Mouse (Mus musculus): ENCODE data around the gene Map2k1. TPM values are rescaled to one million over a fixed set of nuclear protein-coding genes. Genes with fewer than 3 reads are reported as not detected.
"Not testable (repeated sequence)": the region's sequence is repeated elsewhere in the genome, so short reads cannot be mapped to it uniquely, and the experiment has no call there.

Map2k1 gene
- total RNA-seq, 1 experiment = 73.0 TPM

- Histone ChIP-seq H3K9ac (ENCODE audit: insufficient read depth, low read depth, low read length, poor library complexity, severe bottlenecking) (no peak overlapping the region), H3K27ac (ENCODE audit: insufficient read depth, low read depth, low read length, poor library complexity, severe bottlenecking) (no peak overlapping the region), H3K4me1 (ENCODE audit: control insufficient read depth in 2 of 2, insufficient read depth in 2 of 2, low read length in 2 of 2, poor library complexity in 1 of 2) (peaks cover 12 to 24% of the 10 kb centered on the region in 2 experiments), H3K36me3 (ENCODE audit: control insufficient read depth, insufficient read depth, low read length, poor library complexity, severe bottlenecking) (no peaks in the 10 kb centered on the region; the same call in 1 of the 2 replicates), H3K9me3 (ENCODE audit: control insufficient read depth, insufficient read depth, low read depth, low read length) (no peaks in the 10 kb centered on the region), H3K4me3 (ENCODE audit: insufficient read depth in 1 of 2, low read depth in 1 of 2, low read length in 2 of 2, poor library complexity in 1 of 2, severe bottlenecking in 1 of 2) (no peak overlapping the region)
- no peak for DNase-seq (ENCODE audit: low read depth, low spot score)
- in situ Hi-C loops (cut with MboI; ENCODE audit: low sequenced_read_pairs in 2 of 2, unreplicated experiment in 2 of 2) = no loop called here
- no peak for TF ChIP-seq ZNF384 (IDR thresholded peaks at IDR 0.05; ENCODE audit: low read depth, low read length)
- TF ChIP-seq MAFK (IDR thresholded peaks at IDR 0.05; ENCODE audit: insufficient read depth, low read depth, low read length) = no peak
- no peak for TF ChIP-seq HCFC1 (IDR thresholded peaks at IDR 0.05; ENCODE audit: borderline replicate concordance, insufficient read depth, low read length)
- TF ChIP-seq ZC3H11A (IDR thresholded peaks at IDR 0.05; ENCODE audit: borderline replicate concordance, low read depth, low read length) = no peak
- TF ChIP-seq CHD2 (IDR thresholded peaks at IDR 0.05; ENCODE audit: low read depth, low read length) = no peak
These were observed 50.6 kb downstream of the Map2k1 start for GRCm38 (mm10) chr9:64202866-64203265.

GRCm38 (mm10) chr9:64202331-64202730, 51.1 kb downstream of the Map2k1 start:
- no peak for DNase-seq (ENCODE audit: low read depth, low spot score)
- in situ Hi-C loops (cut with MboI; ENCODE audit: low sequenced_read_pairs in 2 of 2, unreplicated experiment in 2 of 2) = no loop called here
- H3K4me3 ChIP-seq (ENCODE audit: insufficient read depth in 1 of 2, low read depth in 1 of 2, low read length in 2 of 2, poor library complexity in 1 of 2, severe bottlenecking in 1 of 2) = no peak overlapping the region
- no peak overlapping the region; the same call in 1 of the 2 replicates for H3K27ac ChIP-seq (ENCODE audit: insufficient read depth, low read depth, low read length, poor library complexity, severe bottlenecking)
- H3K4me1 ChIP-seq (ENCODE audit: control insufficient read depth in 2 of 2, insufficient read depth in 2 of 2, low read length in 2 of 2, poor library complexity in 1 of 2) = peaks cover 15 to 29% of the 10 kb centered on the region in 2 experiments
- H3K9ac ChIP-seq (ENCODE audit: insufficient read depth, low read depth, low read length, poor library complexity, severe bottlenecking) = no peak overlapping the region
- no peak for TF ChIP-seq ZNF384 (IDR thresholded peaks at IDR 0.05; ENCODE audit: low read depth, low read length)
- no peak for TF ChIP-seq CHD2 (IDR thresholded peaks at IDR 0.05; ENCODE audit: low read depth, low read length)
- TF ChIP-seq MAFK (IDR thresholded peaks at IDR 0.05; ENCODE audit: insufficient read depth, low read depth, low read length) = no peak
- no peak for TF ChIP-seq ZC3H11A (IDR thresholded peaks at IDR 0.05; ENCODE audit: borderline replicate concordance, low read depth, low read length)
- no peak for TF ChIP-seq HCFC1 (IDR thresholded peaks at IDR 0.05; ENCODE audit: borderline replicate concordance, insufficient read depth, low read length)
- H3K9me3 ChIP-seq (ENCODE audit: control insufficient read depth, insufficient read depth, low read depth, low read length) = no peaks in the 10 kb centered on the region
- H3K36me3 ChIP-seq (ENCODE audit: control insufficient read depth, insufficient read depth, low read length, poor library complexity, severe bottlenecking) = no peaks in the 10 kb centered on the region; the same call in 1 of the 2 replicates

GRCm38 (mm10) chr9:64199897-64200296, 53.5 kb downstream of the Map2k1 start:
- Histone ChIP-seq H3K9ac (ENCODE audit: insufficient read depth, low read depth, low read length, poor library complexity, severe bottlenecking) (no peak overlapping the region), H3K36me3 (ENCODE audit: control insufficient read depth, insufficient read depth, low read length, poor library complexity, severe bottlenecking) (peaks cover 3% of the 10 kb centered on the region; the same call in 1 of the 2 replicates), H3K9me3 (ENCODE audit: control insufficient read depth, insufficient read depth, low read depth, low read length) (no peaks in the 10 kb centered on the region), H3K4me1 (ENCODE audit: control insufficient read depth in 2 of 2, insufficient read depth in 2 of 2, low read length in 2 of 2, poor library complexity in 1 of 2) (peaks cover 15 to 44% of the 10 kb centered on the region in 2 experiments), H3K27ac (ENCODE audit: insufficient read depth, low read depth, low read length, poor library complexity, severe bottlenecking) (peak overlapping the region; percentile 88; the same call in 1 of the 2 replicates), H3K4me3 (ENCODE audit: insufficient read depth in 1 of 2, low read depth in 1 of 2, low read length in 2 of 2, poor library complexity in 1 of 2, severe bottlenecking in 1 of 2) (no peak overlapping the region)
- TF ChIP-seq ZNF384 (IDR thresholded peaks at IDR 0.05; ENCODE audit: low read depth, low read length) = no peak
- TF ChIP-seq ZC3H11A (IDR thresholded peaks at IDR 0.05; ENCODE audit: borderline replicate concordance, low read depth, low read length) = no peak
- no peak for TF ChIP-seq CHD2 (IDR thresholded peaks at IDR 0.05; ENCODE audit: low read depth, low read length)
- no peak for TF ChIP-seq HCFC1 (IDR thresholded peaks at IDR 0.05; ENCODE audit: borderline replicate concordance, insufficient read depth, low read length)
- no peak for TF ChIP-seq MAFK (IDR thresholded peaks at IDR 0.05; ENCODE audit: insufficient read depth, low read depth, low read length)
- no peak for DNase-seq (ENCODE audit: low read depth, low spot score)
- in situ Hi-C loops (cut with MboI; ENCODE audit: low sequenced_read_pairs in 2 of 2, unreplicated experiment in 2 of 2) = no loop called here

- H3K36me3 ChIP-seq (ENCODE audit: control insufficient read depth, insufficient read depth, low read length, poor library complexity, severe bottlenecking); in situ Hi-C loops (cut with MboI; ENCODE audit: low sequenced_read_pairs in 2 of 2, unreplicated experiment in 2 of 2); H3K4me3 ChIP-seq (ENCODE audit: insufficient read depth in 1 of 2, low read depth in 1 of 2, low read length in 2 of 2, poor library complexity in 1 of 2, severe bottlenecking in 1 of 2); H3K9ac ChIP-seq (ENCODE audit: insufficient read depth, low read depth, low read length, poor library complexity, severe bottlenecking); DNase-seq (ENCODE audit: low read depth, low spot score); H3K9me3 ChIP-seq (ENCODE audit: control insufficient read depth, insufficient read depth, low read depth, low read length): not testable (repeated sequence)
- TF ChIP-seq CHD2 (IDR thresholded peaks at IDR 0.05; ENCODE audit: low read depth, low read length) = 0 out of 2 replicates have a peak, but pooled peaks have one; percentile 29
- Histone ChIP-seq H3K27ac (ENCODE audit: insufficient read depth, low read depth, low read length, poor library complexity, severe bottlenecking) (peak overlapping the region; percentile 88), H3K4me1 (ENCODE audit: control insufficient read depth in 2 of 2, insufficient read depth in 2 of 2, low read length in 2 of 2, poor library complexity in 1 of 2) (peaks cover 15 to 44% of the 10 kb centered on the region in 2 experiments)
These were observed 54.5 kb downstream of the Map2k1 start for GRCm38 (mm10) chr9:64198763-64199418.

Measured in ES-E14 (cell line).